27 mouse cellular contexts compared by ENCODE assay signal in genomic region chr3:98724376-98724775, GRCm38 (mm10). TPM values are rescaled to one million over a fixed set of nuclear protein-coding genes. Genes with fewer than 3 reads are reported as not detected.
A peak's percentile ranks its signal among the peaks of the same experiment; 100 is the strongest.
DNase-seq lines count a peak whose midpoint lies in the region; ATAC-seq and TF ChIP-seq lines count a peak whose summit lies in the region.
"Had no signal": no experiment of that assay in that cellular context is flagged by ENCODE, and none has a peak within 500 bp of the region (broad histone marks: within the 10 kb centered on the region; RNA-seq: fewer than 3 reads in every experiment).

TSS of gene Hsd3b2 (minus strand) at chr3:98724543.

- no peaks in the 10 kb centered on the region for H3K4me1 ChIP-seq in kidney, embryonic 15.5 days
- H3K4me1 ChIP-seq in lung, postnatal 0 days (ENCODE audit: insufficient read depth, low read depth, low read length): no peaks in the 10 kb centered on the region
- no peaks in the 10 kb centered on the region for H3K4me1 ChIP-seq in heart, embryonic 12.5 days (replicated peaks)
- H3K4me1 ChIP-seq: embryonic facial prominence, embryonic 10.5 days; embryonic facial prominence, embryonic 13.5 days; forebrain, embryonic 12.5 days; forebrain, embryonic 15.5 days; heart, embryonic 13.5 days had no signal

- H3K4me3 ChIP-seq in kidney, embryonic 15.5 days (replicated peaks): no peak within 1 kb of the TSS
- no peak within 1 kb of the TSS for H3K4me3 ChIP-seq in lung, postnatal 0 days (ENCODE audit: low read depth, low read length)
- no peak within 1 kb of the TSS for H3K4me3 ChIP-seq in heart, embryonic 12.5 days
- H3K4me3 ChIP-seq: embryonic facial prominence, embryonic 10.5 days; embryonic facial prominence, embryonic 13.5 days; erythroblast, embryonic 14.5 days; forebrain, embryonic 12.5 days; forebrain, embryonic 15.5 days; heart, embryonic 13.5 days had no signal

- peak; percentile 27 for DNase-seq in kidney, adult 11 months
- DNase-seq in kidney, adult 18-20 months: no peak
- peak; percentile 84 for DNase-seq in kidney, adult 9 months
- peak; percentile 29 for DNase-seq in lung, postnatal 25 days (ENCODE audit: low spot score)
- no peak for DNase-seq in lung, postnatal 0 days (ENCODE audit: low spot score)
- DNase-seq: adrenal gland, adult 8-10 months; adrenal gland, postnatal 25 days; cerebellum, adult 11-12 months; cerebellum, adult 8-10 months; cerebellum, postnatal 10 days; cerebellum, postnatal 36 days; embryo, embryonic 11 days; gastrocnemius, postnatal 25 days; heart, adult 18-20 months; heart, postnatal 14 days; heart, postnatal 4 days had no signal

- no peak for TF ChIP-seq CTCF in lung, postnatal 0 days (IDR thresholded peaks at IDR 0.05)

- 80% methylated on average over 1 of the region's 1 CpGs for WGBS in kidney, embryonic 15.5 days
- WGBS in lung, postnatal 0 days: 33% methylated on average over 1 of the region's 1 CpGs
- WGBS in heart, embryonic 12.5 days: 60% methylated on average over 1 of the region's 1 CpGs

- no peak for TF ChIP-seq EP300 in lung, postnatal 0 days (IDR thresholded peaks at IDR 0.05)

- H3K27me3 ChIP-seq in kidney, embryonic 15.5 days: no peaks in the 10 kb centered on the region
- no peaks in the 10 kb centered on the region for H3K27me3 ChIP-seq in lung, postnatal 0 days (replicated peaks; ENCODE audit: insufficient read depth, low read length)
- H3K27me3 ChIP-seq in heart, embryonic 12.5 days (replicated peaks): no peaks in the 10 kb centered on the region
- H3K27me3 ChIP-seq: embryonic facial prominence, embryonic 13.5 days; forebrain, embryonic 12.5 days; forebrain, embryonic 15.5 days; heart, embryonic 13.5 days had no signal

- no peak for ATAC-seq in kidney, embryonic 15.5 days (replicated peaks; ENCODE audit: low FRiP score)
- no peak for ATAC-seq in lung, postnatal 0 days
- no peak for ATAC-seq in heart, embryonic 12.5 days (ENCODE audit: insufficient number of reproducible peaks, low FRiP score)
- ATAC-seq: activated CD4-positive, CD25-positive, alpha-beta regulatory T cell, adult 4 months; forebrain, embryonic 15.5 days had no signal

- H3K9me3 ChIP-seq in kidney, embryonic 15.5 days (replicated peaks): no peaks in the 10 kb centered on the region
- H3K9me3 ChIP-seq in lung, postnatal 0 days (ENCODE audit: low read length): no peaks in the 10 kb centered on the region
- H3K9me3 ChIP-seq in heart, embryonic 12.5 days (replicated peaks): no peaks in the 10 kb centered on the region
- H3K9me3 ChIP-seq: embryonic facial prominence, embryonic 10.5 days; embryonic facial prominence, embryonic 13.5 days; forebrain, embryonic 12.5 days; forebrain, embryonic 15.5 days; heart, embryonic 13.5 days had no signal

- no peak within 1 kb of the TSS for H3K27ac ChIP-seq in kidney, embryonic 15.5 days
- no peak within 1 kb of the TSS for H3K27ac ChIP-seq in lung, postnatal 0 days (ENCODE audit: low read length)
- H3K27ac ChIP-seq in heart, embryonic 12.5 days (ENCODE audit: poor library complexity, severe bottlenecking): no peak within 1 kb of the TSS
- H3K27ac ChIP-seq: embryonic facial prominence, embryonic 10.5 days; embryonic facial prominence, embryonic 13.5 days; forebrain, embryonic 12.5 days; forebrain, embryonic 15.5 days; heart, embryonic 13.5 days had no signal

- no peak within 1 kb of the TSS for H3K9ac ChIP-seq in kidney, embryonic 15.5 days
- no peak within 1 kb of the TSS for H3K9ac ChIP-seq in lung, postnatal 0 days (replicated peaks; ENCODE audit: low read depth)
- no peak within 1 kb of the TSS for H3K9ac ChIP-seq in heart, embryonic 12.5 days
- H3K9ac ChIP-seq: embryonic facial prominence, embryonic 13.5 days; forebrain, embryonic 12.5 days; forebrain, embryonic 15.5 days; heart, embryonic 13.5 days had no signal

- no peaks in the 10 kb centered on the region for H3K36me3 ChIP-seq in kidney, embryonic 15.5 days
- H3K36me3 ChIP-seq in lung, postnatal 0 days (ENCODE audit: insufficient read depth, low read length): no peaks in the 10 kb centered on the region
- H3K36me3 ChIP-seq in heart, embryonic 12.5 days: no peaks in the 10 kb centered on the region
- H3K36me3 ChIP-seq: embryonic facial prominence, embryonic 10.5 days; embryonic facial prominence, embryonic 13.5 days; forebrain, embryonic 12.5 days; forebrain, embryonic 15.5 days; heart, embryonic 13.5 days had no signal

- no peak within 1 kb of the TSS for H3K4me2 ChIP-seq in kidney, embryonic 15.5 days
- H3K4me2 ChIP-seq in lung, postnatal 0 days (replicated peaks; ENCODE audit: low read depth, low read length): no peak within 1 kb of the TSS
- H3K4me2 ChIP-seq in heart, embryonic 12.5 days: no peak within 1 kb of the TSS
- H3K4me2 ChIP-seq: embryonic facial prominence, embryonic 13.5 days; forebrain, embryonic 12.5 days; forebrain, embryonic 15.5 days; heart, embryonic 13.5 days had no signal

RNA-seq across cellular contexts. Expression of gene Hsd3b2, which starts in this region (rescaled TPM):
- 0.04 and 0.12 TPM in 2 replicates for polyA plus RNA-seq in kidney, embryonic 15.5 days (2015; fragmentation: Nextera tagmentation; extraction: Ambion mirVana)
- 0.05 TPM in 1 of 2 replicates, not detected in the other for polyA plus RNA-seq in lung, postnatal 0 days (2015; fragmentation: Nextera tagmentation; extraction: Ambion mirVana)
- 0.12 TPM in 1 of 2 replicates, not detected in the other for polyA plus RNA-seq in heart, embryonic 12.5 days (2016; fragmentation: Nextera tagmentation; extraction: Ambion mirVana)
- polyA plus RNA-seq: activated CD4-positive, CD25-positive, alpha-beta regulatory T cell, adult 4 months; embryonic facial prominence, embryonic 10.5 days; erythroblast, embryonic 14.5 days; forebrain, embryonic 12.5 days; forebrain, embryonic 15.5 days; gonadal fat pad, adult 2 months; heart, embryonic 16.5 days had no signal

Comparison
In these comparisons a context has a peak if more than half of its experiments do, and no peak if none do; other contexts are left out.
1. DNase-seq: peak in kidney, adult 11 months (single experiment), kidney, adult 9 months (single experiment) and lung, postnatal 25 days (single experiment); none in kidney, adult 18-20 months (single experiment) and lung, postnatal 0 days (single experiment).